Mouse (Mus musculus): Measurements from ENCODE around the gene Rimbp2. TPM values are rescaled to one million over a fixed set of nuclear protein-coding genes. Genes with fewer than 3 reads are reported as not detected.

Rimbp2 gene
- polyA plus RNA-seq, 1 experiment, result not detected

DNA sequence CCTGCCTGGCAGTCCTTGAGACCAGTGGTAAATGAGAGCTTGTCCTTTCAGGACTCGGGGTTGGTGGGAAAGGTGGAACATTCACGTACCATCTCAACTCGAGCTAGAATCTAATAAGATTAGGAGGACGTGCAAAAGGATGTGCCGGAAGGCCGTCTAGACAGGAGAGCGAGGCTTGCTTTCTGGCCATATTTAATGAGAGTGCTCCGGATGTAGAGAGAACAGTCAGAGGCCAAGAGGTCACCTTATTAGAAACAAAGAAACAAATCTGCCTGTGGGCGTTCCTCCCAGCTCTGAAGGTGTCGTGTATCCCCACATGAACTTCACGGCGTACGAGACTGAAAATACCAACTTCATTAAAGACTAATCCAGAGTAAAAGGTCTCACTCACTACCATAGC, 53.3 kb downstream of the Rimbp2 start:
- Histone ChIP-seq H3K4me1 (ENCODE audit: control insufficient read depth, insufficient read depth, insufficient read length, low read length) (no peaks in the 10 kb centered on the region), H3K27ac (replicated peaks; ENCODE audit: low read depth, low read length) (no peak overlapping the region), H3K4me3 (ENCODE audit: insufficient read depth, low read depth, low read length) (no peak overlapping the region)

DNA sequence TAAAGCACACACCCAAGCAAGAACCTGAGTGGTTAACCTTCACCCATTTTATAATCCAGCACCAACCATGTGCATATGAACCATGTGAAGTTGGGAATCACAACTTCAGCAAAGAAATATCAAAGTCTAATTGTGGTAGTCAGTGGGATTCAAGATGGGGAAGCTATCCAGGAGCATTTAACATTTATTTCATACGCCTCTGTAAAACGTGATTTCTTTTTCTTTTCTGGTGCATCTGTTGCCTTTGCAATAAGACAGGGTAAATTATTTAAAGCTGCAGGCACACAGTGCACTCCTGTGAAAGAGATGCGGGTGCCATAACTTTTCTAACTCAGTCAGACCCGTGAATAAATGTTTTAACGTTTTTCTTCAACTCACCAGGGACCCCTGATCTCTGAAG, 58.4 kb downstream of the Rimbp2 start:
- no peaks in the 10 kb centered on the region for H3K4me1 ChIP-seq (ENCODE audit: control insufficient read depth, insufficient read depth, insufficient read length, low read length)
- no peak overlapping the region for H3K4me3 ChIP-seq (ENCODE audit: insufficient read depth, low read depth, low read length)
- no peak overlapping the region for H3K27ac ChIP-seq (replicated peaks; ENCODE audit: low read depth, low read length)

GRCm38 (mm10) chr5:128887546-128887945, 65.7 kb downstream of the Rimbp2 start:
- H3K4me3 ChIP-seq (ENCODE audit: insufficient read depth, low read depth, low read length), result no peak overlapping the region
- no peaks in the 10 kb centered on the region for H3K4me1 ChIP-seq (ENCODE audit: control insufficient read depth, insufficient read depth, insufficient read length, low read length)
- no peak overlapping the region for H3K27ac ChIP-seq (replicated peaks; ENCODE audit: low read depth, low read length)

DNA sequence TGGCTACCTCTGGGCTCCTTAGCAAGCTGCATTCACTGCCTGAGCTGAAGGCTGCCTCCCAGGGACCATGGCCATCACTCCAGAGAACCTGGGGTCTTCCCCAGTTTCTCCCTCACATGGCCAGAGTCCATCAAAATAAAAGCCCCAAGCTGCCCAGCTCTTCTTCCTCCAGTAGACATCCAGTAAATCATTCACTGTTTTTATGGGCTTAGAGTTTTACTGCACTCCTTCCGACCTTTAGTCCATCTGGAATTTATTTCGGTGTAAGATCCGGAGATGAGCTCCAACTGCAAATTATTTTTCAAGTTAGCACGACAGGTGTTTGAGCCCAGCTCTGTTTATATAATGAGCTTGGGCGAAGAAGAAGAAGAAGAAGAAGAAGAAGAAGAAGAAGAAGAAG, 69.0 kb downstream of the Rimbp2 start:
- no peak overlapping the region for H3K4me3 ChIP-seq (ENCODE audit: insufficient read depth, low read depth, low read length)
- no peak overlapping the region for H3K27ac ChIP-seq (replicated peaks; ENCODE audit: low read depth, low read length)
- H3K4me1 ChIP-seq (ENCODE audit: control insufficient read depth, insufficient read depth, insufficient read length, low read length), result no peaks in the 10 kb centered on the region

GRCm38 (mm10) chr5:128879092-128879491, 74.2 kb downstream of the Rimbp2 start:
- Histone ChIP-seq H3K27ac (replicated peaks; ENCODE audit: low read depth, low read length) (no peak overlapping the region), H3K4me3 (ENCODE audit: insufficient read depth, low read depth, low read length) (no peak overlapping the region)

DNA sequence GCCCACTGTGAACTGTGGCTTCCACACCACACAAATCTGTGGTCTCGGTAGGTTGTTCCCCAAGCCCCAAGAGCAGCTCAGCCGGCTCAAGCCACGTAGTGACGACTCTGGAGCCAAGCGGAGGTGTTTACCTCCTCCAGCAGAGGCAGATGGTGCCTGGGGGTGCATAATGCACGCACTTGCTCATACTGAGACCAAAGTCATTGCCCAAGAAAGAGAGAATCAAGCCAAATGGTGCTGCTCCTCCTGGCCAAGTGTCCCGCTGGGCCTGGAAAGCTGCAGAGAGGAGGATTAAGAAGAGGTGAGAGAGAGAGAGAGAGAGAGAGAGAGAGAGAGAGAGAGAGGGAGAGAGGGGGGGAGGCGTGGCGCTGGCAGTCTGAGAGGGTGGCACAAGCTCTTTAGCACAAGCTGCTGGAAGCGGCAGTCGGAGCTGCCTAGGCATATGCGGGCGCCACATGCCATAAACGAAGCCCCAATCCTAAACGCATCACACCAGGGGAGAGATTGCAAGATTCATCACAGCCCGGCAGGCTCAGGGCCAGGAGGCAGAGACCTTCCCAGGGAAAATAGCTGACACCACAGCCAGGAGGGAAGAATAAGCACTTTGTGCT, 75.8 kb downstream of the Rimbp2 start:
- H3K4me3 ChIP-seq (ENCODE audit: insufficient read depth, low read depth, low read length), result no peak overlapping the region
- no peak overlapping the region for H3K27ac ChIP-seq (replicated peaks; ENCODE audit: low read depth, low read length)
- H3K4me1 ChIP-seq (ENCODE audit: control insufficient read depth, insufficient read depth, insufficient read length, low read length), result no peaks in the 10 kb centered on the region

More at GRCm38 (mm10) chr5:128879092-128879491, 74.2 kb downstream of the Rimbp2 start:
- H3K4me1 ChIP-seq (ENCODE audit: control insufficient read depth, insufficient read depth, insufficient read length, low read length), result no peaks in the 10 kb centered on the region

GRCm38 (mm10) chr5:128871706-128872105, 81.6 kb downstream of the Rimbp2 start:
- Histone ChIP-seq H3K4me1 (ENCODE audit: control insufficient read depth, insufficient read depth, insufficient read length, low read length) (no peaks in the 10 kb centered on the region), H3K4me3 (ENCODE audit: insufficient read depth, low read depth, low read length) (no peak overlapping the region), H3K27ac (replicated peaks; ENCODE audit: low read depth, low read length) (no peak overlapping the region)

DNA sequence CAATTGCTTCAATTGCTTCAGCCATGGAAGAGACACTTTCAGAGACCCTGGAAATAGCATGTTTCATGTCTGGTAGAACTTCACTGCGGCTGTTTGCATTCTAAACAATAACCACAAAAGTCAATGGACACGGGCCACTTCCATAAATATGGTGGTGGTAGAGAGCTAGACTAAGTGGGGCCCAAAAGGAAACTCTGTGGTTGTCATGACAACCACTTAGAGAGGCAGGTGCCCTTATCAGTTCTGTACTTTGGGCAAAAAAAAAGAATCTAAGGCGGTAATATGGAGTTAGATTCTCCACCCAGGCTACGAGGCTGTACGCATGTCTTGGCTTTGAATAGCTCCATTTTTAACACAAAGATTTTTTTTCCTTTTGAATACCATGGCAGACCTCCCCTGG, 86.5 kb downstream of the Rimbp2 start:
- Histone ChIP-seq H3K27ac (replicated peaks; ENCODE audit: low read depth, low read length) (no peak overlapping the region), H3K4me3 (ENCODE audit: insufficient read depth, low read depth, low read length) (no peak overlapping the region), H3K4me1 (ENCODE audit: control insufficient read depth, insufficient read depth, insufficient read length, low read length) (no peaks in the 10 kb centered on the region)

DNA sequence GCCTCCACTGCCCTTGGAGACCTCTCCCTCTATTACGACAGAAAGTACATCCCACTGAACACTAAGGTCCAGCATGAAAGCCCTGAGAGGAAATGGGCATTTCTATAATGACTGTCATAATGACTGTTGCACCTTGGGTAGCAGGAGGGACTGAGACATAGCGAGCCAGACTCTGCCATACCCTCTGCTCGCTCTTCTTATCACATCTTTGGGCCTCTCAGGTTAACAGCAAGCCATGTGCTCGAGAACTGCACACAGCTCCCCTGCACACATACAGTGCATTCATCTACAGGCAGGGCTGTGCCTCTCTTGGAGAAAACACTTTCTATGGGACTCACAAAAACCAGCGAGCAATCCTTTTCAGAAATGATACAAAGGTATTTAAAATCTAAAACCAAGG, 87.0 kb downstream of the Rimbp2 start:
- Histone ChIP-seq H3K4me1 (ENCODE audit: control insufficient read depth, insufficient read depth, insufficient read length, low read length) (no peaks in the 10 kb centered on the region), H3K27ac (replicated peaks; ENCODE audit: low read depth, low read length) (no peak overlapping the region), H3K4me3 (ENCODE audit: insufficient read depth, low read depth, low read length) (no peak overlapping the region)

GRCm38 (mm10) chr5:128863497-128863896, 89.8 kb downstream of the Rimbp2 start:
- Histone ChIP-seq H3K4me1 (ENCODE audit: control insufficient read depth, insufficient read depth, insufficient read length, low read length) (no peaks in the 10 kb centered on the region), H3K27ac (replicated peaks; ENCODE audit: low read depth, low read length) (no peak overlapping the region), H3K4me3 (ENCODE audit: insufficient read depth, low read depth, low read length) (no peak overlapping the region)

- no peak overlapping the region for H3K27ac ChIP-seq (replicated peaks; ENCODE audit: low read depth, low read length)
Observed at GRCm38 (mm10) chr5:128860907-128861306, 92.4 kb downstream of the Rimbp2 start.

GRCm38 (mm10) chr5:128852791-128853190, 100.5 kb downstream of the Rimbp2 start:
- Histone ChIP-seq H3K4me3 (ENCODE audit: insufficient read depth, low read depth, low read length) (no peak overlapping the region), H3K4me1 (ENCODE audit: control insufficient read depth, insufficient read depth, insufficient read length, low read length) (no peaks in the 10 kb centered on the region)

More at GRCm38 (mm10) chr5:128860907-128861306, 92.4 kb downstream of the Rimbp2 start:
- no peak overlapping the region for H3K4me3 ChIP-seq (ENCODE audit: insufficient read depth, low read depth, low read length)
- H3K4me1 ChIP-seq (ENCODE audit: control insufficient read depth, insufficient read depth, insufficient read length, low read length), result no peaks in the 10 kb centered on the region

DNA sequence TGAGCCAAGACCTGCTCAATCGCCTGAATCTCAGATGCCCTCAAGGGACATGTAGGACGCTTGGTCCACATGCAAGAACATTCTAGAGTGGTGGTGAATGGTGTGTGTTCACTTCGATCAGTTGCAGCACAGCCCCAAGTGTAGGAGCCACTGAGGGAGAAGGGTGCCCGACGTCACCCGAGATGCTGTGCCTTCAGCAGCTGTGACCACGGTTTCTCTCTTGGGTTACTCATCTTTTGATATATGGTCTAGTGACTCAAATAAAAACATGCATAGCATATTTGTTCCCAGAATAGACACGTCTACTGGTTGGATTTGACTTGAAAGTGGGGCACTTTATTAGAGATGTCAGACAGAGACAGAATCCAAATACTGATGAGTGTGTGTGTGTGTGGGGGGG, 105.5 kb downstream of the Rimbp2 start:
- Histone ChIP-seq H3K27ac (replicated peaks; ENCODE audit: low read depth, low read length) (no peak overlapping the region), H3K4me1 (ENCODE audit: control insufficient read depth, insufficient read depth, insufficient read length, low read length) (no peaks in the 10 kb centered on the region), H3K4me3 (ENCODE audit: insufficient read depth, low read depth, low read length) (no peak overlapping the region)

More at GRCm38 (mm10) chr5:128852791-128853190, 100.5 kb downstream of the Rimbp2 start:
- no peak overlapping the region for H3K27ac ChIP-seq (replicated peaks; ENCODE audit: low read depth, low read length)

- Histone ChIP-seq H3K4me3 (ENCODE audit: insufficient read depth, low read depth, low read length) (no peak overlapping the region), H3K27ac (replicated peaks; ENCODE audit: low read depth, low read length) (no peak overlapping the region), H3K4me1 (ENCODE audit: control insufficient read depth, insufficient read depth, insufficient read length, low read length) (no peaks in the 10 kb centered on the region)
Observed at GRCm38 (mm10) chr5:128846433-128847040, 106.7 kb downstream of the Rimbp2 start.

DNA sequence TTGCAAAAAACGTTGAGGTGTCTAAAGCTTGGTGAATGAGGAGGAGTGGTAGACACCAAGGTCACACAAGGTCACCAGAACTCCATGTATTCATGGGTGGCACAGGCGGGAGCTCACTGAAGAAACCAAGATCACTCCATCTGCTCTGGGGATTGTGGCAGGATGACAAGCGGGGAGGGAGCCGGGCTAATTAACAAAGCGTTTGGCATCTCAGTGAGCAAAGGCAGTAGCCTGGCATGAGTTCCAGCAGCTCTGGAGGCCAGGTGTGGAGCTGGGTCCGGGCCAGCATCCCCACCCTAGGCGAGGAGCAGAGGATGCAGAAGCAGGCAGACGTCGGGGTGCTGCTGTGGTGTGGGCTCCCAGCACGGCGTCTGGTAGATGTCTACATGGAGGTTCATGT, 108.3 kb downstream of the Rimbp2 start:
- H3K4me3 ChIP-seq (ENCODE audit: insufficient read depth, low read depth, low read length), result no peak overlapping the region
- H3K4me1 ChIP-seq (ENCODE audit: control insufficient read depth, insufficient read depth, insufficient read length, low read length), result no peaks in the 10 kb centered on the region
- H3K27ac ChIP-seq (replicated peaks; ENCODE audit: low read depth, low read length), result no peak overlapping the region

GRCm38 (mm10) chr5:128843982-128844381, 109.3 kb downstream of the Rimbp2 start:
- Histone ChIP-seq H3K4me1 (ENCODE audit: control insufficient read depth, insufficient read depth, insufficient read length, low read length) (no peaks in the 10 kb centered on the region), H3K27ac (replicated peaks; ENCODE audit: low read depth, low read length) (no peak overlapping the region), H3K4me3 (ENCODE audit: insufficient read depth, low read depth, low read length) (no peak overlapping the region)
